23 mouse cellular contexts compared by ENCODE assay signal in the genomic region with DNA sequence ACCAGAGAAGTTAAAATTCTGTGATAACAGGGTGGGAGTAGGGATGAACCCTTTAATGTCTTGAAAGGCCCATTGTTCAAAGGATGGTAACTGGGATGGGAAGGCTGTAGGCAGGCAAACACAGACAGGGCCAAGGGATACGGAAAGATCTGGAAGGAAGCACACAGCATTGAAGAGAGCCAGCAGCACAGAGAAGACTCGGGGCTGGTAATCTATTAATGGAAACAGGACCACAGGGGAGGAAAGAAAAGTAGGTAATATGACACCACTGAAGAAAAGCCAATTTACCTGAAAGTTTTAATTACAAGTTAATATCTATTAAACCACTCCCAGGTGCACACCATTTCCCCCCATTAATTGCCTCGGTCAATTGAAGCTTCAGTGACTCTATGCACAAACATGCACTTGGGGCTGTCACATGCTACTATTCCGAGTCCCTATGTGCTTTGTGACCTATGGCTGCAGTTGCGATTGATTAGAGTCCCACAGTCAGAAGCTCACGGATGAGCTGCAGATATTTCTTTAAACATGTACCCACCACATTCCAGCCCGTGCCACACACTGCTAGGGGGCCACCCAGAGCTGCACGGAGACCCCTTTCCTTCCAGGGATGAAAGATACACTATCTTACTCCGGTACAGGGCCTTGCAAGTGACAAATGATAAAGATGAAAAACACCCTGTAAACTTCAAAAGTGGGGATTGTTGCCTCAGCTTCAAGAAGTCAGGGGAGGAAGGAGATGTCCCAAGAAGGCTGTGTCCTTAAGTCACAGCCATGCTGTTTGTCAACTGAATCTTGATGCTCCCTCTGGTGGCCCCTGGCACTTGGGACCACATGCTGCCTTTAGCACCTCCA. TPM values are rescaled to one million over a fixed set of nuclear protein-coding genes. Genes with fewer than 3 reads are reported as not detected.
A peak's percentile ranks its signal among the peaks of the same experiment; 100 is the strongest.
DNase-seq lines count a peak whose midpoint lies in the region; ATAC-seq and TF ChIP-seq lines count a peak whose summit lies in the region.
"Had no signal": no experiment of that assay in that cellular context is flagged by ENCODE, and none has a peak within 500 bp of the region (broad histone marks: within the 10 kb centered on the region; RNA-seq: fewer than 3 reads in every experiment).

No protein-coding gene starts in this region.

- no peak for TF ChIP-seq EP300 in liver, postnatal 0 days (IDR thresholded peaks at IDR 0.05; ENCODE audit: low read depth)

- peak; percentile 38 for TF ChIP-seq CTCF in liver, postnatal 0 days (IDR thresholded peaks at IDR 0.05; ENCODE audit: low read depth)
- no peak for TF ChIP-seq CTCF in Patski (IDR thresholded peaks at IDR 0.05)

- WGBS in kidney, embryonic 14.5 days = 48% methylated on average over 9 of the region's 9 CpGs
- 74% methylated on average over 9 of the region's 9 CpGs for WGBS in liver, postnatal 0 days (ENCODE audit: insufficient replicate concordance)
- 72% methylated on average over 9 of the region's 9 CpGs for WGBS in liver, embryonic 11.5 days
- WGBS in limb, embryonic 10.5 days = 61% methylated on average over 9 of the region's 9 CpGs
- 71% methylated on average over 9 of the region's 9 CpGs for WGBS in hindbrain, embryonic 16.5 days

- CTCF ChIA-PET in Patski (lab: Charles Lee) = no interaction called here

- H3K9me3 ChIP-seq in kidney, embryonic 14.5 days (ENCODE audit: control insufficient read depth, low read length) = no peaks in the 10 kb centered on the region
- no peaks in the 10 kb centered on the region for H3K9me3 ChIP-seq in liver, postnatal 0 days (ENCODE audit: low read length)
- H3K9me3 ChIP-seq in liver, embryonic 11.5 days (ENCODE audit: control insufficient read depth, low read length) = no peaks in the 10 kb centered on the region
- H3K9me3 ChIP-seq in limb, embryonic 10.5 days (replicated peaks) = no peaks in the 10 kb centered on the region
- no peaks in the 10 kb centered on the region; the same call in 1 of the 2 replicates for H3K9me3 ChIP-seq in hindbrain, embryonic 16.5 days (ENCODE audit: control insufficient read depth, low read length)
- H3K9me3 ChIP-seq: embryonic facial prominence, embryonic 10.5 days; forebrain, embryonic 10.5 days; hindbrain, embryonic 13.5 days; midbrain, embryonic 13.5 days had no signal

- no peaks in the 10 kb centered on the region for H3K36me3 ChIP-seq in kidney, embryonic 14.5 days (ENCODE audit: control insufficient read depth, insufficient read depth, low read length)
- H3K36me3 ChIP-seq in liver, postnatal 0 days (replicated peaks; ENCODE audit: insufficient read depth, low read length) = peaks cover 16% of the 10 kb centered on the region; the same call in 1 of the 2 replicates
- no peaks in the 10 kb centered on the region for H3K36me3 ChIP-seq in liver, embryonic 11.5 days (ENCODE audit: control insufficient read depth, insufficient read depth, low read length)
- no peaks in the 10 kb centered on the region for H3K36me3 ChIP-seq in limb, embryonic 10.5 days
- peaks cover 5% of the 10 kb centered on the region for H3K36me3 ChIP-seq in hindbrain, embryonic 16.5 days (ENCODE audit: control insufficient read depth, insufficient read depth, low read length)
- H3K36me3 ChIP-seq: embryonic facial prominence, embryonic 10.5 days; hindbrain, embryonic 13.5 days; midbrain, embryonic 13.5 days had no signal

- H3K27ac ChIP-seq in kidney, embryonic 14.5 days (ENCODE audit: low read depth, low read length) = no peak overlapping the region
- H3K27ac ChIP-seq in liver, postnatal 0 days (ENCODE audit: low read depth) = no peak overlapping the region
- H3K27ac ChIP-seq in liver, embryonic 11.5 days (ENCODE audit: low read depth, low read length) = no peak overlapping the region
- no peak overlapping the region for H3K27ac ChIP-seq in limb, embryonic 10.5 days
- H3K27ac ChIP-seq in hindbrain, embryonic 16.5 days (ENCODE audit: low read depth, low read length) = no peak overlapping the region
- H3K27ac ChIP-seq: embryonic facial prominence, embryonic 10.5 days; forebrain, embryonic 10.5 days; hindbrain, embryonic 13.5 days; midbrain, embryonic 13.5 days; stomach, postnatal 0 days had no signal

- no peak overlapping the region for H3K9ac ChIP-seq in kidney, embryonic 14.5 days (ENCODE audit: low read depth, low read length)
- H3K9ac ChIP-seq in liver, postnatal 0 days (replicated peaks) = no peak overlapping the region
- H3K9ac ChIP-seq in liver, embryonic 11.5 days (ENCODE audit: low read depth, low read length) = no peak overlapping the region
- H3K9ac ChIP-seq in hindbrain, embryonic 16.5 days (ENCODE audit: low read depth, low read length) = no peak overlapping the region
- H3K9ac ChIP-seq: heart, embryonic 12.5 days; hindbrain, embryonic 13.5 days; midbrain, embryonic 13.5 days had no signal

- H3K4me3 ChIP-seq in kidney, embryonic 14.5 days (ENCODE audit: low read length) = no peak overlapping the region
- no peak overlapping the region for H3K4me3 ChIP-seq in liver, postnatal 0 days (ENCODE audit: low read depth, low read length)
- no peak overlapping the region for H3K4me3 ChIP-seq in liver, embryonic 11.5 days (ENCODE audit: low read depth, low read length)
- no peak overlapping the region for H3K4me3 ChIP-seq in limb, embryonic 10.5 days
- H3K4me3 ChIP-seq in hindbrain, embryonic 16.5 days (ENCODE audit: low read length) = no peak overlapping the region
- H3K4me3 ChIP-seq: embryonic facial prominence, embryonic 10.5 days; forebrain, embryonic 10.5 days; heart, embryonic 12.5 days; hindbrain, embryonic 13.5 days; megakaryocyte, embryonic 14.5 days; midbrain, embryonic 13.5 days had no signal

- H3K27me3 ChIP-seq in kidney, embryonic 14.5 days (ENCODE audit: control insufficient read depth, insufficient read depth, low read length) = no peaks in the 10 kb centered on the region
- no peaks in the 10 kb centered on the region for H3K27me3 ChIP-seq in liver, postnatal 0 days (ENCODE audit: insufficient read depth, low read length)
- no peaks in the 10 kb centered on the region for H3K27me3 ChIP-seq in liver, embryonic 11.5 days (replicated peaks; ENCODE audit: control insufficient read depth, insufficient read depth, low read length)
- H3K27me3 ChIP-seq in Patski = no peaks in the 10 kb centered on the region
- H3K27me3 ChIP-seq in limb, embryonic 10.5 days (ENCODE audit: low read depth, poor library complexity, severe bottlenecking) = no peaks in the 10 kb centered on the region
- H3K27me3 ChIP-seq in hindbrain, embryonic 16.5 days (replicated peaks; ENCODE audit: control insufficient read depth, insufficient read depth, low read length) = no peaks in the 10 kb centered on the region
- H3K27me3 ChIP-seq: heart, embryonic 12.5 days; hindbrain, embryonic 13.5 days; midbrain, embryonic 13.5 days had no signal

- no peak overlapping the region for H3K4me2 ChIP-seq in kidney, embryonic 14.5 days (replicated peaks; ENCODE audit: low read depth, low read length)
- H3K4me2 ChIP-seq in liver, postnatal 0 days (ENCODE audit: low read depth, low read length) = 0 out of 2 replicates have a peak overlapping the region, but pooled peaks have one; percentile 13
- no peak overlapping the region for H3K4me2 ChIP-seq in liver, embryonic 11.5 days
- H3K4me2 ChIP-seq in hindbrain, embryonic 16.5 days (ENCODE audit: low read length) = no peak overlapping the region
- H3K4me2 ChIP-seq: heart, embryonic 12.5 days; hindbrain, embryonic 13.5 days; midbrain, embryonic 13.5 days had no signal

- peak; percentile 62; the same call in 1 of the 2 replicates for ATAC-seq in kidney, embryonic 14.5 days (ENCODE audit: low FRiP score, low TSS enrichment)
- no peak for ATAC-seq in liver, postnatal 0 days
- no peak for ATAC-seq in liver, embryonic 11.5 days (replicated peaks; ENCODE audit: low FRiP score)
- ATAC-seq in Patski = peak; percentile 4
- ATAC-seq in hindbrain, embryonic 16.5 days = no peak
- ATAC-seq: forebrain, embryonic 16.5 days; midbrain, embryonic 13.5 days had no signal

- POLR2A ChIA-PET in Patski (lab: Charles Lee) = interaction anchor here (0.6 kb wide), 1 partner anchor 52 kb away, joined by 3 read pairs; no protein-coding TSS in a partner anchor

- peaks cover 6% of the 10 kb centered on the region; the same call in 1 of the 2 replicates for H3K4me1 ChIP-seq in kidney, embryonic 14.5 days (ENCODE audit: control insufficient read depth, insufficient read depth, low read length)
- H3K4me1 ChIP-seq in liver, postnatal 0 days (ENCODE audit: insufficient read depth) = peaks cover 5% of the 10 kb centered on the region
- 0 out of 2 replicates have a peak, but pooled peaks cover 3% of the 10 kb centered on the region for H3K4me1 ChIP-seq in liver, embryonic 11.5 days (replicated peaks; ENCODE audit: control insufficient read depth, insufficient read depth, low read length)
- H3K4me1 ChIP-seq in limb, embryonic 10.5 days = peaks cover 13% of the 10 kb centered on the region
- peaks cover 4% of the 10 kb centered on the region; the same call in 1 of the 2 replicates for H3K4me1 ChIP-seq in hindbrain, embryonic 16.5 days (ENCODE audit: control insufficient read depth, insufficient read depth, low read depth, low read length)

- in situ Hi-C loops in Patski (cut with MboI; ENCODE audit: low pct_unique_long_range_greater_than_20kb) = no loop called here

- DNase-seq in kidney, postnatal 4 days = no peak
- DNase-seq in liver, postnatal 0 days = no peak
- no peak for DNase-seq in liver, embryonic 11.5 days (ENCODE audit: low spot score)
- no peak for DNase-seq in Patski (ENCODE audit: low read depth, low spot score)
- DNase-seq in limb, embryonic 10.5 days (ENCODE audit: low spot score) = peak; percentile 30
- DNase-seq: adrenal gland, postnatal 36 days; cerebellum, adult 11 months; cerebellum, adult 9-11 months; gastrocnemius, postnatal 10 days; kidney, adult 2 months; layer of hippocampus, postnatal 36 days; lung, postnatal 10 days; right cerebral cortex, postnatal 14 days had no signal

RNA-seq across cellular contexts. Expression of gene Fam49b, which starts 53.0 kb away (rescaled TPM):
- 71.7 and 88.3 TPM in 2 replicates for polyA plus RNA-seq in kidney, embryonic 14.5 days (2014; fragmentation: Nextera tagmentation; extraction: Ambion mirVana)
- 36.6 and 37.0 TPM in 2 replicates for polyA plus RNA-seq in liver, postnatal 0 days (2015; fragmentation: Nextera tagmentation; extraction: Ambion mirVana)
- polyA plus RNA-seq in liver, embryonic 11.5 days (2014; fragmentation: Nextera tagmentation; extraction: Ambion mirVana) = 70.8 and 74.7 TPM in 2 replicates
- 63.2 TPM for polyA plus RNA-seq in Patski (2021)
- polyA plus RNA-seq in limb, embryonic 10.5 days (2016; fragmentation: Nextera tagmentation; extraction: Ambion mirVana) = 66.5 and 71.0 TPM in 2 replicates
- 123 and 127 TPM in 2 replicates for polyA plus RNA-seq in hindbrain, embryonic 16.5 days (2015; fragmentation: Nextera tagmentation; extraction: Ambion mirVana)

Comparison
In these comparisons a context has a peak if more than half of its experiments do, and no peak if none do; other contexts are left out.
1. ATAC-seq: peak in kidney, embryonic 14.5 days (single experiment) and Patski (single experiment); none in liver, postnatal 0 days (single experiment), liver, embryonic 11.5 days (single experiment) and hindbrain, embryonic 16.5 days (single experiment).